Mouse (Mus musculus): Measurements from ENCODE around the gene Pld5.

Pld5 gene

GRCm38 (mm10) chr1:176274667-176275610, at the start of gene Pld5:
Pld5 (minus strand) TSS chr1:176275312.
- no peak for DNase-seq (ENCODE audit: low read depth)

- DNase-seq (ENCODE audit: low read depth) = no peak
Observed at GRCm38 (mm10) chr1:176315063-176315462, 40.0 kb upstream of the Pld5 start.

- DNase-seq (ENCODE audit: low read depth) = no peak
Observed at GRCm38 (mm10) chr1:176310174-176310573, 35.1 kb upstream of the Pld5 start.

- DNase-seq (ENCODE audit: low read depth) = no peak
Observed at GRCm38 (mm10) chr1:176289396-176289795, 14.3 kb upstream of the Pld5 start.

GRCm38 (mm10) chr1:176275611-176275980, 484 bp upstream of the Pld5 start:
- DNase-seq (ENCODE audit: low read depth) = no peak

GRCm38 (mm10) chr1:176248717-176249030, 26.4 kb downstream of the Pld5 start:
- no peak for DNase-seq (ENCODE audit: low read depth)

GRCm38 (mm10) chr1:176247885-176248716, 27.0 kb downstream of the Pld5 start:
- no peak for DNase-seq (ENCODE audit: low read depth)

GRCm38 (mm10) chr1:176239199-176239598, 35.9 kb downstream of the Pld5 start:
- no peak for DNase-seq (ENCODE audit: low read depth)

GRCm38 (mm10) chr1:176223794-176224193, 51.3 kb downstream of the Pld5 start:
- no peak for DNase-seq (ENCODE audit: low read depth)

GRCm38 (mm10) chr1:176223196-176223595, 51.9 kb downstream of the Pld5 start:
- peak; percentile 27 for DNase-seq (ENCODE audit: low read depth)

GRCm38 (mm10) chr1:176218217-176218616, 56.9 kb downstream of the Pld5 start:
- DNase-seq (ENCODE audit: low read depth) = peak; percentile 16

- no peak for DNase-seq (ENCODE audit: low read depth)
Observed at GRCm38 (mm10) chr1:176213645-176214221, 61.4 kb downstream of the Pld5 start.

GRCm38 (mm10) chr1:176212922-176213644, 62.0 kb downstream of the Pld5 start:
- no peak for DNase-seq (ENCODE audit: low read depth)

GRCm38 (mm10) chr1:176210803-176211202, 64.3 kb downstream of the Pld5 start:
- no peak for DNase-seq (ENCODE audit: low read depth)

- no peak for DNase-seq (ENCODE audit: low read depth)
Observed at GRCm38 (mm10) chr1:176208014-176208413, 67.1 kb downstream of the Pld5 start.

GRCm38 (mm10) chr1:176202360-176202759, 72.8 kb downstream of the Pld5 start:
- DNase-seq (ENCODE audit: low read depth) = no peak

- no peak for DNase-seq (ENCODE audit: low read depth)
Observed at GRCm38 (mm10) chr1:176197036-176197766, 77.9 kb downstream of the Pld5 start.

- DNase-seq (ENCODE audit: low read depth) = no peak
Observed at GRCm38 (mm10) chr1:176196341-176196740, 78.8 kb downstream of the Pld5 start.

GRCm38 (mm10) chr1:176194727-176195126, 80.4 kb downstream of the Pld5 start:
- no peak for DNase-seq (ENCODE audit: low read depth)

GRCm38 (mm10) chr1:176183991-176184390, 91.1 kb downstream of the Pld5 start:
- no peak for DNase-seq (ENCODE audit: low read depth)

GRCm38 (mm10) chr1:176174971-176175370, 100.1 kb downstream of the Pld5 start:
- DNase-seq (ENCODE audit: low read depth) = no peak
